Mouse (Mus musculus) heart, postnatal 4 days (tissue): ENCODE measurements at regions not wholly inside any gene's neighbourhood (a gene's known extent, or its start where the extent isn't known, plus 50 kb on each side); places are given as distances from the start of the nearest gene placed in this dataset.
A peak's percentile ranks its signal among the peaks of the same experiment; 100 is the strongest.

Experiments used
- DNase-seq: peaks from one replicate; pipeline ENCODE4 v3.0.0; 2021

GRCm38 (mm10) chr2:134126988-134127387, 427.2 kb downstream of the Hao1 start:
- no peak for DNase-seq

DNA sequence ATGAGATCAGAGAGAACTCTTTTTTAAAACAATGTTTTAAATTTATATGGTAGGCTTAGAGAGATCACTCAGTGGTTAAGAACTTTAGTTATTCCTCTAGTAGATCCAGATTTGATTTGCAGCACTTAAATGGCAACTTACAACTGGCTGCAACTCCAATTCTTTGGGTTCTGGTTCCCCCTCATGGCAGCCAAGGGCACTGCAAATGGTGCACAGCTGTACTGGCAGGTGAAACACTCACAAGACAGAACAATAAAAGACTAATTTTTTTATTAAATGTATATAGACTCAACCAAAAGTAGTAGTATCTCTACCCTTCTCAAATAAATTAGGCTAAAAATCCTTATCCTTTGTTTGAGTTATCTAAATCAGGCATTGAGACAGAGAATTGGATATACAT, 446.9 kb downstream of the Hao1 start:
- no peak for DNase-seq

- no peak for DNase-seq
Observed at GRCm38 (mm10) chr2:134088374-134088773, 465.8 kb downstream of the Hao1 start.

DNA sequence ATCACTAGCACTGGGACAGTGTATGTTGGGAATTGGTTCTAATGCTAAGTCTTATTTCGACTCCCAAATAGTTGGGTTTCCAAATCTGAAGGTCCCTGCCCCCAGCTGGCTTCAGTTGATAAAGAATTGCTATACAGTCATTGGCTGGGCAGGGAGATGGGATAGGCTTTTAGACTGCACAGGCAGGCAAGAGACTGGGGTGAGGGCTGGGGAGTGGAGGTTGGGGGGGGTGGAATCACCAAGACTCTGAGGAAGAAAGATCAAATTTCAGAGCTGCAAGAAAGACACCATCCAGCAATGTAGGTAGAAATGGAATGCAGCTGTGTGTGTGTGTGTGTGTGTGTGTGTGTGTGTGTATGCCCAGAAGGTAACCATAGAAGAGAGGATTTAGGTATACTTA, 474.0 kb downstream of the Hao1 start:
- no peak for DNase-seq

- no peak for DNase-seq
Observed at GRCm38 (mm10) chr2:134077953-134078352, 476.2 kb downstream of the Hao1 start.

DNA sequence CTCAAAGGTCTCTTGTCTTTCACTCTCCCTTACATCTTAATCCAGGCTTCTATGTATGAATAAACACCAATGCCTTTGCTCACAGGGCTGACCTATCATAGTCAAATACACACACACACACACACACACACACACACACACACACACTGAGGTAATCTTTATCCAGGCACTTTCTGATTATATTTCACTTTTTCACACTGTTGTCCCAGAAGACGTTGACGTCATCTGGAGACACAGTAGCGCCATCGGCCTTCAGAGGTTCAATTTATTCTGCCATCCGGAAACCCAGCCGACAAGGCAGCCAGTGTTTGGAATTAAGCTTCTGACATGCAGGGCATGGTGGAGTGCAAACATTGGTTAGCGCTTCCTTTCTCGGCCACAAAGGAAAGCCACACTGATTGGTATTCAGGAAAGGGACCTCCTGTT, 486.2 kb downstream of the Hao1 start:
- DNase-seq = no peak

DNA sequence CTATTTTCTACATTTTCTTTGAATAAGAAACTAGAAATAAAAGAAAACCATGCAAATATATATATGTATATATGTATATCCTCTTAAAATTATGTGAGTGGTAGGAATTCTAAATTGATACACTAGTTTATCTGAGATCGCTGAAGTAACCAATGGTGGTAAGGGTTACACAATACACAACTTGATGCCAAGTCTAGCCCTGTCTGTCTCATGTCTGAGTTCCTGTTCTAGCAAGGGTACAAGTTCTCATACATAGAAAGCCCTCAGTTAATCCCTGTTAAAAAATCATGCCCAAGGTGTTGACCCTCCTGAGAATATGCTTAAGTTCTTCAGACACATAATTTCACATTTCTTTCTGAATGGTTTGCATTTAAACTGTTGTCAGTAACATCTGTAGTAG, 486.8 kb downstream of the Hao1 start:
- DNase-seq = no peak

- DNase-seq = no peak
Observed at GRCm38 (mm10) chr2:134059916-134060618, 494.1 kb downstream of the Hao1 start.

DNA sequence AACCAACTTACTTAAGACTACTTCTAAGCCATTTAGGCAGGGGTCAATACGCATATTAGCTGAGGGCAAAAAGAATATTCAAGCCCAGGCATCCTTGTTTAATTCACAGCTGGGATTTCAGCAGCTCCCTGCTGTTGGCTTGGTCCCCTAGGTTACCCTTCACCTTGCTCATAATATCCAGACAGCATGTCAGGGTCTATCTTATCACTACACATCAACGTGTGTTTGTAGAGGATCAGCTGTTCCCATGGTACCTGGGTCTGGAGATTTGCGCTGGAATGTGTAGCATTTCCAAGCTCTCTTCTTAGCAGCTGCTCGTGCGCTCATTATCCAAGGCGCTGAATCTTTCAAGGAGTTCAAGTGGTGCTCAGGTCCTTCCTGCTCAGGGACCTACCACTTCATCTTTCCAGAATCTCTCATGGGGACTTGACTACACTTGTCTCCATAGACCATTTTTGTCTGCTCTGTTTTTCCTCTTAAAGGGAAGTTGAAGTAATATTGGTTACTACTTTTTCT, 484.5 kb downstream of the Bmp2 start:
- no peak for DNase-seq

DNA sequence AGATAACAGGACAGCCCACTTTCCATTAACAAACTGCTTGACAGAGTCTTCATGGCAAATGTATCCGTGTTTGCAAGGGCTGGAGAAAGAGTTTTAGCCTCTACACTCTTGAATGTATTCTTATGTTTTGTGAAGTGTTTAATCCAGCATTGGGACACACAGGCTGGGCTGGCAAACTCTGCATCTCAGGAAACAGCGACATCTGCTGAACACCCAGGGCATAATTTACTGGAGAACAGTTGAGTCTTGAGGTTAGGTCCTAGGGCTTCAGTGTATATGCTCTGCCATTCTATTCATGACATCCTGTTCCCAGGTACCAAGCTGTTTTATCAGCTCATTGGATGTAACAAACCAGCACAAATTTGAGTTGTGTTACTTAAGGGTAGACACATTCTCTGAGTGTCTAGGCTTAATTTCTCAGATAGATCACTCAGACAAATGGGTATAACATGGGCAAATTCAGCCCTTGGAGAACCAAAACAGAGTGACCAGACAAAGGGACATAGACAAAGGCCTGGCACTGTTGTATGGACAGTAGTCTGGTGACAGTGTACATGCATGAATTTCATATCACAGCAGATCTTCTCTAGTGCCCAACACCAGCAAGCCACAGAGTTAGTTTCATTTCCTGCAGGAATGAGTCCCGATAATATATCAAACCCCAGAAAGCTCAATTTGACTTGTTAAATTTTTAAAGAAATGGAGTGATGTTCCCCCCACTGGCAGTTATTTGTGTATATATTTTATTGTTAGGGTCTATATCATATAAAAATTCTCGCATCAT, 477.9 kb downstream of the Bmp2 start:
- peak; percentile 63 for DNase-seq

GRCm38 (mm10) chr2:134029153-134029552, 477.2 kb downstream of the Bmp2 start:
- DNase-seq = no peak

DNA sequence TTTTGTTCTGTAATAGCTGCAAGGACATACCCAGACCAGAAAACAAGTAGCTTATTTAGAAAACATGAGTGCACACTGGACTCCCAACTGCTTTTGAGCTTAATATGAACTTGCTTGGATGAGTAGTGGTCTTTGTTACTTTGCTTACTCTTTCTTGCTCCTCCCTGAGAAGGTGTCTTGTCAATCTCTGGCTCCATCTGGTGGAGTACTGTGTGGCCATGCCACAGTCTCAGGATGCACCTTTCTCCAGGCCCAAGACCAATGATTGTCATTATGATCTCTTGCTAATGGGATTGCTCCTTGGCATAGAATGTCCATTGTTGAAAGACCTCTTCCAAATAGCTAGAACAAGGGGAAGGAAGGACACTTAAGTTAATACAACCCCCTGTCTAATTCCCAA, 465.1 kb downstream of the Bmp2 start:
- peak; percentile 27 for DNase-seq

DNA sequence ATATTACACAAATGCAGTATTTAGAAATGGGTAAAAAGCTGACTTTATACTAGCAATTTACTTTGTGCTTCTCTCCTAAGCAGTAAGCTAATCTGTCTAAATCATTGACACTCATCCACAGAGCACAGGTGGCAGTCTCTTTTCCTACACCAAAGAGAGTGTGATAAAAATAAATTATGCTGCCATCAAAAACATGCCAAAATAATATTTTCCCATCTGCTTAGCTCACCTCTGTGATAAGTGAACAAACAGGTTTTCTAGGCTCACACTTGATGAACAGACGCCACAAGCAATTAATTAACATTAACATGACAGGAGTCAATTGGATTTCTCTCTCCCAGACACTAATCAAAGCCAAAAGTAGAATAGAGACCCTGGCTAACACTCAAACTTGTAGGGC, 451.2 kb downstream of the Bmp2 start:
- DNase-seq = no peak

DNA sequence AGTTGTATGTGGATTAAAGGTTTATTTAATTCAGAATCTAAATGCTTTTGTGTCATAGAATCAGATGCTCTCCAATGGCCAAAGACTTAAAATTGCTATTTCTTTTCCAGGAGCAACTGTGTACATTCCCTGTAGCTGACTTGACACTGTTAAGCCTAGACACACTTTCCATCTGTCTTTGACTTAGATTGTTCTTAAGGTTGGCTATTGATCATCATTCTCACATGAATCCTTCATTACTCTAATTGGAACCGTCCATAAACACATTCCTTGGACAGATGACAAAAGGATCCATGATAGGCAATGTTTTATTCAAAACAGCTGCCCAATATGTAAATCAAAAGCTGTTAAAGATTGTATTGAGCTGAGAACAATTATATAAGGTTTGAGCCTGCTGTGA, 442.8 kb downstream of the Bmp2 start:
- no peak for DNase-seq

DNA sequence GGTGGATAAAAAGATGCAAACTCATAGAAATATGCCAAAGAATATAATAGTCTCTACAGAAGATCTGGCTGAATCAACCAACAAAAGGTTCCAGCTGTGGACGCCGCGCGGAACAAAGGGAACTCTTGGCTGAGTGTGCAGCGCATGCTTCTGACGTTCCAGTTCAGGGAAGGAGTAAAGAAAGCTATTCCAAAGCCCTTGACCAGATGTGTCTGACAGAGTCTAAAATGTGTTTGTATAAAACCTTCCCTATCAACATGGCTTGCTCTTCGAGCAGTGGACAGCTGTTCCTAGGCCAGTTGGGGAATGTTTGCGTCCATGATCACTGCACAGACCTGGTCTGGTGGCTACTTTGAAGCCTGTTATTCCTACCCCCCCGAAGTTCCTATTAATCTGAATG, 442.4 kb downstream of the Bmp2 start:
- DNase-seq = peak; percentile 11

GRCm38 (mm10) chr2:133987671-133988070, 435.7 kb downstream of the Bmp2 start:
- no peak for DNase-seq
